Mouse (Mus musculus): ENCODE measurements around the gene Psmb7.
A peak's percentile ranks its signal among the peaks of the same experiment; 100 is the strongest.

Psmb7 gene

GRCm38 (mm10) chr2:38586733-38587132 is 57.2 kb downstream of the Psmb7 start:
- DNase-seq, result no peak

DNA sequence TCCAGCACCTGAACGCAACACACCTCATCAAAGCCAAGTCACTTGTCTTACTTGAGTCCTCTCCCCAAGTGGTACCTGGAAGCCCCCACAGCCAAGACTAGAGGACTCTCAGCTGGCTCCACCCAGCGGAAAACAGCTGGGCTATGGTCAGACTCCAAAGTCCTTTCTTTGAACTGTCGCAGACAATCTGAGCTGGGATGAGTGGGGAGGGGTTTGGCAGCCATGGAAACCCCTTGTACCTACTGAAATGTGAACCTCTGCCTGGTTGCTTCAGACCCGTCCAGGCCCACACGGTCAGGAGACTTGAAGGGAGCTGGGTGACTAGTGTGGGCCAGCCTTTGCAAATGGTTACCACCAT is 58.5 kb downstream of the Psmb7 start:
- no peak for DNase-seq

GRCm38 (mm10) chr2:38584514-38585378 is 59.1 kb downstream of the Psmb7 start:
- DNase-seq, result no peak

- DNase-seq, result no peak
Observed at GRCm38 (mm10) chr2:38583982-38584381, 59.9 kb downstream of the Psmb7 start.

DNA sequence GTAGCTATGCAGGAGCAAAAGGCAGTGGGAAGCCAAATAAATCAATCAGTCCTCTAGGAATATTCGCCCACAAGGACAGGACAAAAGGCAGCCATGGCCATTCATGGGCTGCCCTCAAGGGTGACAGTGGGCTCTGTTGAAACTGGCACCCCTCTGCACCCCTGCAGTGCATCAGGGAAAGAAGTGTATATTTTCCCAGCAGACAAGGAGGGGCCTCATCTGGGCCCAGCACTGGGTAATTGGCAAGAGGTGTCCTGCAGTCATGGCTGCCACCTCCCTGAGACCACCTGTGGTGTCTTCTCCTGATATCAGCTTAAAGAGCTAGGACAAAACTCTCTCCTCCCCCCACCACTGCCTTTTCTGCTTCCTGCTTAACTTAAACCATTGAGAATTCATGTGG is 64.4 kb downstream of the Psmb7 start:
- DNase-seq, result no peak

GRCm38 (mm10) chr2:38578602-38579521 is 65.0 kb downstream of the Psmb7 start:
- peak; percentile 67 for DNase-seq

DNA sequence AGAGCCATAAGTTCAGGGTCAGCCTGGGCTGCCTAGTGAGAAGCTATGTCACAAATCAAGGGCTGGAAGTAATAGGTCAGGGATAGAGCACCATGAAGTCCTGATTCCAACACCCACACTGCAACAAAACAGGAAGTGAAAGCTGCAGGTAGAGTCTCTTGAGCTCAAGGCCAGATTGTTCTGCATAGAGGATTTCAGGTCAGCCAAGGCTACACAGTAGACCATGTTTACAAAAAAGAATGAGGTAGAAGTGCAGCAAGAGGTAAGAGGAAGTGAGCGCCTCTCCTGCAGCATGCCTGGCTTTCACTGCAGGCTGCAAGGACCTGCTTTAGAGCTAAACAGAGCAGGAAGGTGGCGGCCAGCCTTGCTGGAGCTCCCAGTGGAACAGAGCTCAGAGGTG is 69.2 kb downstream of the Psmb7 start:
- DNase-seq, result no peak

DNA sequence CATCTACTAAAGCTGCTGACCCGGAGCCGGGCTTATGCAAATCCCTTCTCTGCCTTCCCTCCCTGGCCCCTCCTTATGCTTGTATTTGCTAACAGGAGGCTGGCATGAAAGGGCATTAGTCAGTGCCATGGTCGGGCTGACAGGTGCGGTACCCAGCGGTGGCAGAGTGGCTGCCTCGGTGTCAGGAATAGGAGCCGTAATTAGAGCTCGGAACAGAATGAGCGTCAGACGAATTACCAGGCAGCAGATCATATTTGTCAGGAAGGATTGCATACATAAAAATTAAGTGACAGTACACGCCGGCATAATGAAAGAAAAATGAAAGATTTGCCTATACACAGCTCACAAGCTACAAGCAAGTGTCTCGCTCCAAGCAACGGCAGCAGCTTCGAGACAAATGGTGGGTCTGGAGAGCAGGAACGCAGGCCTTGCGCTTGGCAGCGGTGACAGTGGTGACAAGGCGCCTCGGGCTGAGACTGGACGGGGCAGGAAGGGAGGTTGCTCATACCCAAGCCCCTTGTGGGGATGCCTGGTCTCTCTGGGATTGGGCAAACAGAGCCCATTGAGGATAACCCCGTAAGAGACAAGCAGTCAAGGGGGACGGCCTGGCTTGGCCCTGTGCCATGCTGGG is 71.8 kb downstream of the Psmb7 start:
- no peak for DNase-seq

DNA sequence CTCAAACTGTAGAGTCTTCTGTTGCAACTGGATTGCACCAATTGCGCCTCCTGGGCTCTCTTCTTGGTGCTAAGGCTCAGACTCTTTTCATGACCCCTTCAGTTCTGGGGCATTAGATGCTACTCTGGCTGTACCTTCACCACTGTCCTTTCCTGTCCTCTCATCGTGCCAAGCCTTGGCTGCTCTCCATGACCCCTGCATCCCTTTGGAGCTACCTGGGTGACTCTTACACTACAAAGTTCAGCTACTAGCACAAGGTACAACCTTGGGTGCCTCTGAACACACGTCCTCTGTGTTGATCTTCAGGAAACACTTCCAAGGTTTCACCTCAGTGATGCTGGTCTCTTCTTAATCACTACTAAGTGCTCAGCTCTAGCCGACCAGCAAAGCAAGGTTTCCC is 81.3 kb downstream of the Psmb7 start:
- DNase-seq, result no peak

GRCm38 (mm10) chr2:38560296-38561227 is 83.3 kb downstream of the Psmb7 start:
- DNase-seq, result no peak

DNA sequence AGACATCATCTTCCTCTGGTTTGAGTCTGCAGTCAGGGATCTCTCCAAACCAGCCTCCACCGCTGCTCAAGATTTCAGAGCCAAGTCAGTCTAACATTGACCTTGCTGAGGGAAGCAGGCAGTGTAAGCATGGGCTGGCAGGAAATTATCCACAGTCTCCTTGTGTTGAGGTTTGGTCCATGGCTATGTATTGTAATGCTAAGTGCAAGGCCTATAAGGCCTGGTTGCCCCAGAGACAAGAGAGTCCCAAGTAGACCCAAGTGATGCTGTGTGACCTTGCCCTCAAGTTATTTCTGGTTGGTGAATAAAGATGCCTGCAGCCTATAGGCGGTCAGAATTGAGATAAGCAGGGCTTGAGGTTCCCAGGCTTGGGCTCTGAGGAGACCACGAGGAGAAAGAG is 87.2 kb downstream of the Psmb7 start:
- no peak for DNase-seq

DNA sequence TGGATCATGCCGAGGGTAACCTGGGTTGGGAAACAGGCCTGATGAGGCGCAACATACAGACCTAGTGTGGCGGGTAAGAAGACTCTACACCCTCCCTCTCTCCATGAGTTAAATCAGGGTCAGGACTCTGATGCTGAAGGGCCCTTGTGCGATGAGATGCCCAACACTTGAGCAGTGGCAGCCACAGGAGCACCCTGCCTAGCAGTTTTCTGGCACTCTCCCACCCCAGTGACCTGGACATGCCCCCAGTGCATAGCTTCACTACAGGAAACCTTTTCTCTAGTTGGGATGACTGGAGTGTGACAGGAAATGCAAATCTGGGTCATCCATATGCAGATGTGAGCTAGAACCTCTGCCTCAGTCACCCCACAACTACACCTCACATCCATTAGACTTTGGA is 88.2 kb downstream of the Psmb7 start:
- DNase-seq, result no peak

- DNase-seq, result no peak
Observed at GRCm38 (mm10) chr2:38554226-38554995, 89.5 kb downstream of the Psmb7 start.

GRCm38 (mm10) chr2:38552004-38552443 is 91.9 kb downstream of the Psmb7 start:
- no peak for DNase-seq

- DNase-seq, result no peak
Observed at GRCm38 (mm10) chr2:38547793-38548517, 95.9 kb downstream of the Psmb7 start.

GRCm38 (mm10) chr2:38546748-38547147 is 97.1 kb downstream of the Psmb7 start:
- no peak for DNase-seq

DNA sequence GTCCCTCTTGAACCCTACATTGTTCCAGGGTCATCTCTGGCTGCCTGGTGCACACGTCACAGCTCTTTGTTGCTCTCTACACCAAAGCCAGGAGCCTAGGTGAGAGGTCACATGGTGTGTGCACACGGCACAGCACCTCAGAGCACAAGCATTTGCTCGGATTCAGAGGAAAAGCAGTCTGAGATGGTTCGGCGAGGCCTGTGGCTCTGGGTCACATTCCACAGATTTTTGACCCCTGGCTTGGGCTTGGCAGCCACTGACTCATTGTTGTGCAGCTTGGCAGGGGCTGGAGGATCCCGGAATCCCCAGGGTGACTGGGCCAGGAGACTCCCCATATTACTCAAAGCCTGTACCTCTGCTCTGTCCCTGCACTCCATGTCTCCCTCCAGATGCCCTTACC is 97.7 kb downstream of the Psmb7 start:
- peak; percentile 74 for DNase-seq

GRCm38 (mm10) chr2:38545706-38546105 is 98.2 kb downstream of the Psmb7 start:
- no peak for DNase-seq

GRCm38 (mm10) chr2:38544982-38545381 is 98.9 kb downstream of the Psmb7 start:
- no peak for DNase-seq

DNA sequence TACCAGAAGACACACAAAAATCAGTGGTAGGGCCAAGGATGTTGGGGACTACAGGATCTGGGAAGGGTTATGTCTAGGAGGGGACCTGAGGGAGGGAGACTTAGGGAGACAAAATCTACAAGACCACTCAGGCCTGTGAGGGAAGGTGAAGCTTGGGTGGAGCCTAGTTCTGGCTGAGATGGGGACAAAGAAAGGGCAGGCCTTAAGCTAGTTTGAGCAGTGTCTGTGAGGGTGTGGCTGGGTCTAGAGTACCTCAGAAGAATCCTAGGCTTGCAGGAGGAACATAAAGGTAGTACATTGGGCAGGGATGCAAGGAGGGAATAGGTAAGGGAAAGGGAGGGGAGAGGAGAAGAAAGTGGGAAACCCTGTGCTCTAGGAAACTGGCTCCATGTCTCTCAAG is 99.5 kb downstream of the Psmb7 start:
- no peak for DNase-seq

DNA sequence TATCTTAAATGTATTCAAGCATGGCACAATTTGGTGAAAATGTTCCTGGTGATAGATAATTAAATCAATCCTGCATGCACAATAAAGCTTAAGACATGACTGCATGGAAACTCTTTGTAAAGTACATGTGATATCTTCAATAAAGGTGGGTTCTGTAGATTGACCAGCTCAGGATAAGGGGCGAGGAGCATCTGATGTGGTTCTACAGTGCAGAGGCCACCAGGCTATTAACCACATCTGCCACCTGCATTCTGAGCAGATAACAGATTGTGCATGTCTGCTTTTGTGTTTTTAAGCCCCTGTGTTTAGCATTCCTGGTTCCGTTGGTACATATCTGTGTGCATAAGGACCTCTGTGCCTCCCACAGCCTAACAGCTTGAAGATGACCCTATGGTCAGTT is 100.7 kb downstream of the Psmb7 start:
- no peak for DNase-seq
